Mouse (Mus musculus): ENCODE data around the gene Spsb3. TPM values are rescaled to one million over a fixed set of nuclear protein-coding genes. Genes with fewer than 3 reads are reported as not detected.

The Spsb3 gene
- polyA plus RNA-seq, 1 experiment from 2014 or later, result 32.0 TPM

- Histone ChIP-seq H3K9ac (peak overlapping the region; percentile 23; the same call in 1 of the 2 replicates), H3K36me3 (no peaks in the 10 kb centered on the region), H3K9me3 (no peaks in the 10 kb centered on the region), H3K27ac (peak overlapping the region; percentile 71), H3K27me3 (replicated peaks) (no peaks in the 10 kb centered on the region), H3K4me2 (replicated peaks) (peak overlapping the region; percentile 41), H3K4me3 (replicated peaks) (no peak overlapping the region), H3K4me1 (replicated peaks) (peaks cover 8% of the 10 kb centered on the region; the same call in 1 of the 2 replicates)
- 40% methylated on average over 10 of the region's 10 CpGs for WGBS
- ATAC-seq, result peak; percentile 61
Observed at GRCm38 (mm10) chr17:24877336-24878116, 8.9 kb upstream of the Spsb3 start.

GRCm38 (mm10) chr17:24878117-24878397 is 8.4 kb upstream of the Spsb3 start:
- H3K9me3 ChIP-seq, result no peaks in the 10 kb centered on the region
- peak overlapping the region; percentile 23; the same call in 1 of the 2 replicates for H3K9ac ChIP-seq
- H3K4me2 ChIP-seq (replicated peaks), result peak overlapping the region; percentile 41
- no peaks in the 10 kb centered on the region for H3K27me3 ChIP-seq (replicated peaks)
- peaks cover 4% of the 10 kb centered on the region; the same call in 1 of the 2 replicates for H3K36me3 ChIP-seq
- H3K4me1 ChIP-seq (replicated peaks), result peaks cover 8% of the 10 kb centered on the region; the same call in 1 of the 2 replicates
- H3K27ac ChIP-seq, result peak overlapping the region; percentile 71
- WGBS, result 21% methylated on average over 5 of the region's 5 CpGs
- H3K4me3 ChIP-seq (replicated peaks), result no peak overlapping the region
- peak; percentile 68 for ATAC-seq

- Histone ChIP-seq H3K27me3 (replicated peaks) (no peaks in the 10 kb centered on the region), H3K27ac (0 out of 2 replicates have a peak overlapping the region, but pooled peaks have one; percentile 71), H3K4me2 (replicated peaks) (peak overlapping the region; percentile 7; the same call in 1 of the 2 replicates), H3K4me1 (replicated peaks) (peaks cover 8% of the 10 kb centered on the region; the same call in 1 of the 2 replicates), H3K9ac (0 out of 2 replicates have a peak overlapping the region, but pooled peaks have one; percentile 23), H3K36me3 (peaks cover 5% of the 10 kb centered on the region; the same call in 1 of the 2 replicates), H3K4me3 (replicated peaks) (no peak overlapping the region), H3K9me3 (no peaks in the 10 kb centered on the region)
- WGBS, result 65% methylated on average over 8 of the region's 8 CpGs
- ATAC-seq, result peak; percentile 22; the same call in 1 of the 2 replicates
Observed at GRCm38 (mm10) chr17:24878531-24878930, 7.9 kb upstream of the Spsb3 start.

GRCm38 (mm10) chr17:24881738-24882440 is 4.6 kb upstream of the Spsb3 start:
- no peak overlapping the region for H3K27ac ChIP-seq
- H3K4me2 ChIP-seq (replicated peaks), result no peak overlapping the region
- ATAC-seq, result no peak
- H3K9ac ChIP-seq, result no peak overlapping the region
- no peaks in the 10 kb centered on the region for H3K27me3 ChIP-seq (replicated peaks)
- H3K4me3 ChIP-seq (replicated peaks), result no peak overlapping the region
- WGBS, result 45% methylated on average over 7 of the region's 7 CpGs
- H3K36me3 ChIP-seq, result peaks cover 5% of the 10 kb centered on the region; the same call in 1 of the 2 replicates
- peaks cover 18% of the 10 kb centered on the region for H3K4me1 ChIP-seq (replicated peaks)
- no peaks in the 10 kb centered on the region for H3K9me3 ChIP-seq

- Histone ChIP-seq H3K4me1 (replicated peaks) (peaks cover 22% of the 10 kb centered on the region), H3K27ac (no peak overlapping the region), H3K27me3 (replicated peaks) (no peaks in the 10 kb centered on the region), H3K9ac (no peak overlapping the region), H3K4me3 (replicated peaks) (no peak overlapping the region), H3K9me3 (no peaks in the 10 kb centered on the region), H3K4me2 (replicated peaks) (no peak overlapping the region), H3K36me3 (peaks cover 5% of the 10 kb centered on the region; the same call in 1 of the 2 replicates)
- WGBS, result 86% methylated on average over 6 of the region's 6 CpGs
- ATAC-seq, result no peak
Observed at GRCm38 (mm10) chr17:24884391-24884790, 2.1 kb upstream of the Spsb3 start.

GRCm38 (mm10) chr17:24885356-24886133 is 898 bp upstream of the Spsb3 start:
- H3K4me2 ChIP-seq (replicated peaks), result peak overlapping the region; percentile 87
- H3K9me3 ChIP-seq, result no peaks in the 10 kb centered on the region
- peaks cover 9% of the 10 kb centered on the region; the same call in 1 of the 2 replicates for H3K36me3 ChIP-seq
- 25% methylated on average over 22 of the region's 22 CpGs for WGBS
- H3K27ac ChIP-seq, result no peak overlapping the region
- peak overlapping the region; percentile 81 for H3K4me3 ChIP-seq (replicated peaks)
- H3K9ac ChIP-seq, result peak overlapping the region; percentile 66
- peaks cover 22% of the 10 kb centered on the region for H3K4me1 ChIP-seq (replicated peaks)
- ATAC-seq, result no peak
- no peaks in the 10 kb centered on the region for H3K27me3 ChIP-seq (replicated peaks)

GRCm38 (mm10) chr17:24886932-24887271 is 459 bp downstream of the Spsb3 start:
- Histone ChIP-seq H3K4me3 (replicated peaks) (peak overlapping the region; percentile 97), H3K27ac (peak overlapping the region; percentile 59; the same call in 1 of the 2 replicates), H3K27me3 (replicated peaks) (no peaks in the 10 kb centered on the region), H3K4me1 (replicated peaks) (peaks cover 22% of the 10 kb centered on the region), H3K9me3 (no peaks in the 10 kb centered on the region), H3K9ac (peak overlapping the region; percentile 88), H3K4me2 (replicated peaks) (peak overlapping the region; percentile 88), H3K36me3 (peaks cover 18% of the 10 kb centered on the region)
- no peak; the same call in none of the 2 replicates for ATAC-seq
- 2% methylated on average over 18 of the region's 18 CpGs for WGBS

- WGBS, result 57% methylated on average over 18 of the region's 18 CpGs
Observed at GRCm38 (mm10) chr17:24887291-24888080, 1.0 kb downstream of the Spsb3 start.

GRCm38 (mm10) chr17:24888862-24889261 is 2.4 kb downstream of the Spsb3 start:
- no peak overlapping the region for H3K4me3 ChIP-seq (replicated peaks)
- no peak overlapping the region for H3K27ac ChIP-seq
- H3K36me3 ChIP-seq, result peaks cover 29% of the 10 kb centered on the region
- no peaks in the 10 kb centered on the region for H3K27me3 ChIP-seq (replicated peaks)
- no peak for ATAC-seq
- H3K4me1 ChIP-seq (replicated peaks), result peaks cover 25% of the 10 kb centered on the region
- H3K9ac ChIP-seq, result no peak overlapping the region
- no peaks in the 10 kb centered on the region for H3K9me3 ChIP-seq
- H3K4me2 ChIP-seq (replicated peaks), result no peak overlapping the region
- WGBS, result 86% methylated on average over 3 of the region's 3 CpGs

More at GRCm38 (mm10) chr17:24887291-24888080, 1.0 kb downstream of the Spsb3 start:
- Histone ChIP-seq H3K36me3 (peaks cover 23% of the 10 kb centered on the region), H3K4me1 (replicated peaks) (peaks cover 22% of the 10 kb centered on the region), H3K27me3 (replicated peaks) (no peaks in the 10 kb centered on the region), H3K4me2 (replicated peaks) (peak overlapping the region; percentile 88), H3K4me3 (replicated peaks) (peak overlapping the region; percentile 97), H3K9ac (peak overlapping the region; percentile 88), H3K27ac (no peak overlapping the region), H3K9me3 (no peaks in the 10 kb centered on the region)
- ATAC-seq, result no peak

GRCm38 (mm10) chr17:24890151-24891092 is 4.0 kb downstream of the Spsb3 start:
- H3K4me2 ChIP-seq (replicated peaks), result no peak overlapping the region
- H3K9me3 ChIP-seq, result no peaks in the 10 kb centered on the region
- ATAC-seq, result no peak
- no peaks in the 10 kb centered on the region for H3K27me3 ChIP-seq (replicated peaks)
- WGBS, result 86% methylated on average over 19 of the region's 19 CpGs
- no peak overlapping the region for H3K4me3 ChIP-seq (replicated peaks)
- H3K9ac ChIP-seq, result no peak overlapping the region
- H3K27ac ChIP-seq, result no peak overlapping the region
- peaks cover 29% of the 10 kb centered on the region for H3K36me3 ChIP-seq
- peaks cover 24% of the 10 kb centered on the region for H3K4me1 ChIP-seq (replicated peaks)

All from intestine, embryonic 15.5 days (tissue).